Mouse (Mus musculus): ENCODE data around the gene 1700017D01Rik. TPM values are rescaled to one million over a fixed set of nuclear protein-coding genes. Genes with fewer than 3 reads are reported as not detected.
"Not testable (repeated sequence)": the region's sequence is repeated elsewhere in the genome, so short reads cannot be mapped to it uniquely, and the experiment has no call there.

1700017D01Rik gene
- polyA plus RNA-seq (2015; fragmentation: Nextera tagmentation; extraction: Ambion mirVana) = not detected in 2 replicates

GRCm38 (mm10) chr19:11130776-11131175 lies at the start of gene 1700017D01Rik:
TSS of gene 1700017D01Rik (minus strand) at chr19:11130876.
- H3K9ac ChIP-seq; H3K4me1 ChIP-seq (replicated peaks); H3K9me3 ChIP-seq (replicated peaks); ATAC-seq (ENCODE audit: insufficient read depth); H3K36me3 ChIP-seq (replicated peaks); H3K4me3 ChIP-seq (replicated peaks); H3K27me3 ChIP-seq; H3K27ac ChIP-seq (replicated peaks); H3K4me2 ChIP-seq: not testable (repeated sequence)
- 63% methylated on average over 8 of the region's 8 CpGs for WGBS (ENCODE audit: insufficient replicate concordance)

- no peak overlapping the region for H3K4me2 ChIP-seq
- 67% methylated on average over 2 of the region's 2 CpGs for WGBS (ENCODE audit: insufficient replicate concordance)
- H3K27me3 ChIP-seq = no peaks in the 10 kb centered on the region
- H3K36me3 ChIP-seq (replicated peaks) = no peaks in the 10 kb centered on the region
- no peak overlapping the region for H3K9ac ChIP-seq
- no peak for ATAC-seq (ENCODE audit: insufficient read depth)
- no peak overlapping the region for H3K27ac ChIP-seq (replicated peaks)
- H3K9me3 ChIP-seq (replicated peaks) = no peaks in the 10 kb centered on the region
- H3K4me1 ChIP-seq (replicated peaks) = no peaks in the 10 kb centered on the region
- no peak overlapping the region for H3K4me3 ChIP-seq (replicated peaks)
These were observed 46.8 kb upstream of the 1700017D01Rik start for GRCm38 (mm10) chr19:11177464-11177863.

GRCm38 (mm10) chr19:11165172-11165571 lies 34.5 kb upstream of the 1700017D01Rik start, which contains the start of gene 1700025F22Rik:
TSS of gene 1700025F22Rik (minus strand) at chr19:11165320.
- H3K9me3 ChIP-seq (replicated peaks) = no peaks in the 10 kb centered on the region
- H3K4me3 ChIP-seq (replicated peaks) = no peak within 1 kb of the TSS
- H3K36me3 ChIP-seq (replicated peaks) = no peaks in the 10 kb centered on the region
- WGBS (ENCODE audit: insufficient replicate concordance) = 25% methylated on average over 10 of the region's 10 CpGs
- H3K4me1 ChIP-seq (replicated peaks) = no peaks in the 10 kb centered on the region
- H3K9ac ChIP-seq = no peak within 1 kb of the TSS
- no peaks in the 10 kb centered on the region for H3K27me3 ChIP-seq
- no peak within 1 kb of the TSS for H3K4me2 ChIP-seq
- H3K27ac ChIP-seq (replicated peaks) = no peak within 1 kb of the TSS
- ATAC-seq (ENCODE audit: insufficient read depth) = no peak

DNA sequence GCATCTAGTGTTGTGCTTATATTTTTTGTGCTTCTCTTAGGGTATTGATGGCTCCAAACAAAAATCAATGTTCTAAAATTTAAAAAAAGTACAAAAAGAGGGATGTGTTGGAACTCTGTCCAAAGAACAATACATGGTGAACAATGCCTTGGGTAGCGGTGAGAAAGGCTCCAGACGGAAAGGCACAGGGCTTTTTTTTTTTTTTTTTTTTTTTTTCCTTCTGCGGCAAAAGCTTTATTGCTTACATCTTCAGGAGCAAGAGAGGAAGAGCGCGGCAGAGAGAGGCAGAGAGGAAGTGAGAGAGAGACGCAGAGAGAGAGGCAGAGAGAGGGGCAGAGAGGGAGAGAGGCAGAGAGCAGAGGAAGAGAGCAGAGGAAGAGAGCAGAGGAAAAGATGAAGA lies 27.2 kb upstream of the 1700017D01Rik start:
- H3K36me3 ChIP-seq (replicated peaks); H3K4me2 ChIP-seq; H3K27me3 ChIP-seq; ATAC-seq (ENCODE audit: insufficient read depth); H3K9me3 ChIP-seq (replicated peaks); H3K4me1 ChIP-seq (replicated peaks); H3K4me3 ChIP-seq (replicated peaks); H3K27ac ChIP-seq (replicated peaks); H3K9ac ChIP-seq: not testable (repeated sequence)
- WGBS (ENCODE audit: insufficient replicate concordance) = 70% methylated on average over 5 of the region's 6 CpGs

GRCm38 (mm10) chr19:11135336-11135735 lies 4.7 kb upstream of the 1700017D01Rik start:
- H3K27me3 ChIP-seq = no peaks in the 10 kb centered on the region
- WGBS (ENCODE audit: insufficient replicate concordance) = 38% methylated on average over 4 of the region's 4 CpGs
- H3K4me2 ChIP-seq = no peak overlapping the region
- H3K4me1 ChIP-seq (replicated peaks) = no peaks in the 10 kb centered on the region
- H3K36me3 ChIP-seq (replicated peaks) = no peaks in the 10 kb centered on the region
- no peaks in the 10 kb centered on the region for H3K9me3 ChIP-seq (replicated peaks)
- H3K4me3 ChIP-seq (replicated peaks) = no peak overlapping the region
- H3K9ac ChIP-seq = no peak overlapping the region
- ATAC-seq (ENCODE audit: insufficient read depth) = no peak
- no peak overlapping the region for H3K27ac ChIP-seq (replicated peaks)

DNA sequence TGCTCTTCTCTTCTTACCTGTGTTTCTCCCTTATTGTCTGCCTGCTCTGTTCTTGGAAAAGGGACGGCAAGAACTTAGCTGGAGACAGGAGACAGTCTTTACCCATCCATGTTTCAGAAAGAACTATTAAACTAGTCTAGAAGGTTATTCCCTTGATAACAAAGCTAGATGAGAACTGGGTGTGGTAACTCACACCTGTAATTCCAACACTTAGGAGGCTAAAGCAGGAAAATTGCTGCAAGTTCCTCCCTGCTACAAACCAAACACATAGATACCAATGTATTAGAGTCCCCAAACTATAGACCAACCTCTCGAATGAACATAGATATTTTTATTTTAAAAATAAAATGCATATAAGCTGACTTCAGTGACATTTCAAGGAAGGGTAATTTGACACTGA lies 4.2 kb upstream of the 1700017D01Rik start:
- no peak overlapping the region for H3K4me2 ChIP-seq
- no peak overlapping the region for H3K27ac ChIP-seq (replicated peaks)
- no peaks in the 10 kb centered on the region for H3K36me3 ChIP-seq (replicated peaks)
- no peak overlapping the region for H3K9ac ChIP-seq
- no peaks in the 10 kb centered on the region for H3K4me1 ChIP-seq (replicated peaks)
- no peaks in the 10 kb centered on the region for H3K9me3 ChIP-seq (replicated peaks)
- no peak for ATAC-seq (ENCODE audit: insufficient read depth)
- no peaks in the 10 kb centered on the region for H3K27me3 ChIP-seq
- 62% methylated on average over 2 of the region's 2 CpGs for WGBS (ENCODE audit: insufficient replicate concordance)
- no peak overlapping the region for H3K4me3 ChIP-seq (replicated peaks)

DNA sequence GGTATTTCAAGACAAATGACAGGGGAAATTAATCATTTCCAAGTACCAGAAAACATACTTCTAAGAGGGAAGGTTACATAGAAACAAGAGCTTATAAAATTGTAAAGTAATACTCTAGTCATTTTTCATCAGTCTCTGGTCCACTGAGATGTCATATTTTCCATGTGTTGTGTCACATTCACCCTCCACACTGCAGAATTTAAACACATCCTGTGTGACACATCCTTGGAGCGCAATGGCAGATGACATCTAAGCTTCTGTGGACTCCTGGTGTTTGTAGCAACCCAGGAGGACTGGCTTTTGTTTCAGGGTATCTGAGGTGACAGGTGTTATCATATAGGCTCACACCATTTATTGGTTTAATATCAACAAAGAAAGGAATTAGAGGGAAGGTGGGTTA lies 974 bp downstream of the 1700017D01Rik start:
- no peaks in the 10 kb centered on the region for H3K9me3 ChIP-seq (replicated peaks)
- no peaks in the 10 kb centered on the region for H3K27me3 ChIP-seq
- H3K4me3 ChIP-seq (replicated peaks) = no peak overlapping the region
- no peak overlapping the region for H3K4me2 ChIP-seq
- no peak overlapping the region for H3K27ac ChIP-seq (replicated peaks)
- no peaks in the 10 kb centered on the region for H3K4me1 ChIP-seq (replicated peaks)
- WGBS (ENCODE audit: insufficient replicate concordance) = 71% methylated on average over 1 of the region's 1 CpGs
- H3K9ac ChIP-seq = no peak overlapping the region
- no peaks in the 10 kb centered on the region for H3K36me3 ChIP-seq (replicated peaks)
- ATAC-seq (ENCODE audit: insufficient read depth) = no peak

GRCm38 (mm10) chr19:11121016-11121420 lies 9.7 kb downstream of the 1700017D01Rik start:
- not testable (repeated sequence) for H3K9ac ChIP-seq; H3K27me3 ChIP-seq; H3K27ac ChIP-seq (replicated peaks); H3K4me1 ChIP-seq (replicated peaks); H3K36me3 ChIP-seq (replicated peaks); H3K9me3 ChIP-seq (replicated peaks)
- 1% methylated on average over 17 of the region's 38 CpGs for WGBS (ENCODE audit: insufficient replicate concordance)
- H3K4me2 ChIP-seq = peak overlapping the region; percentile 40
- peak overlapping the region; percentile 32 for H3K4me3 ChIP-seq (replicated peaks)
- peak; percentile 99 for ATAC-seq (ENCODE audit: insufficient read depth)

DNA sequence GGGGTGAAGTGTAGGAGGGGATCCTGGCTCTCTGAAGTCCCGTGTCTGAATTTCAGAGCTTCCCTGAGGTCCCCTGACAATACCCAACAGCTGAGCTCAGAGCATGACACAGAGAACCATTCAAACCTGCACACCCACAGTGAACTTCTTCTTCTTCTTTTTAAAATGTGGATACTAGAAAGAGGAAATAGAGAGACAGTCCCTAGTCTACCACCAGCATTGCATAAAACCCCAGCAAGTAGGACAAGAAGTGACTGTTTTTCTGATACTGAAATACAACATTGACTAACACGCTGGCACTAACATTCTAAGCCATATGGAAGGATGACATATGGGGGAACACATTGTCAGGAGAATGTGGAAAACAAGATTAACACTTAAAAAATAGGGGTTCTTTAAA lies 11.3 kb downstream of the 1700017D01Rik start:
- H3K9me3 ChIP-seq (replicated peaks) = no peaks in the 10 kb centered on the region
- H3K9ac ChIP-seq = no peak overlapping the region
- H3K4me3 ChIP-seq (replicated peaks) = no peak overlapping the region
- no peak overlapping the region for H3K4me2 ChIP-seq
- H3K27me3 ChIP-seq = no peaks in the 10 kb centered on the region
- ATAC-seq (ENCODE audit: insufficient read depth) = no peak
- WGBS (ENCODE audit: insufficient replicate concordance) = 28% methylated on average over 2 of the region's 2 CpGs
- H3K27ac ChIP-seq (replicated peaks) = no peak overlapping the region
- H3K36me3 ChIP-seq (replicated peaks) = no peaks in the 10 kb centered on the region
- H3K4me1 ChIP-seq (replicated peaks) = no peaks in the 10 kb centered on the region

- H3K4me1 ChIP-seq (replicated peaks) = no peaks in the 10 kb centered on the region
These were observed 22.9 kb downstream of the 1700017D01Rik start for GRCm38 (mm10) chr19:11107746-11108145.

DNA sequence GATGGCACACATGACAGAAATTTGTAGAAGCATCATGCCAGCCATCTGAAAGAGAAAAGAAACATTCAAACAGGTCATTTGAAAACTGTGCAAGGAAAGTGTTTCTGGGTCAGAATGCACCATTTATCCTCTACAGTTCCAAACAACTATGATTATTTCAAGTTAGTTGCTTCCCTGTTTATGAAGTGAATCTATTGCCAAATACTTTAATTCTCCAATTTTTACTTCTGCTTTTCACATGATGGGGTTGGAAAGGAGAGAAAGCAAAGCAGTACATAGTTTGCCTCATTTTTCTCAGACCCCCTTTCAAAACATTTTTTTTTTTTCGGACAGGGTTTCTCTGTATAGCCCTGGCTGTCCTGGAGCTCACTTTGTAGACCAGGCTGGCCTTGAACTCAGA lies 28.8 kb downstream of the 1700017D01Rik start:
- no peak overlapping the region for H3K9ac ChIP-seq
- no peaks in the 10 kb centered on the region for H3K36me3 ChIP-seq (replicated peaks)
- H3K27ac ChIP-seq (replicated peaks) = no peak overlapping the region
- no peaks in the 10 kb centered on the region for H3K4me1 ChIP-seq (replicated peaks)
- ATAC-seq (ENCODE audit: insufficient read depth) = no peak
- H3K9me3 ChIP-seq (replicated peaks) = no peaks in the 10 kb centered on the region
- no peak overlapping the region for H3K4me2 ChIP-seq
- no peak overlapping the region for H3K4me3 ChIP-seq (replicated peaks)
- H3K27me3 ChIP-seq = no peaks in the 10 kb centered on the region
- WGBS (ENCODE audit: insufficient replicate concordance) = 32% methylated on average over 1 of the region's 1 CpGs

More at GRCm38 (mm10) chr19:11107746-11108145, 22.9 kb downstream of the 1700017D01Rik start:
- Histone ChIP-seq H3K27me3 (no peaks in the 10 kb centered on the region), H3K27ac (replicated peaks) (no peak overlapping the region), H3K9ac (no peak overlapping the region), H3K36me3 (replicated peaks) (no peaks in the 10 kb centered on the region), H3K9me3 (replicated peaks) (no peaks in the 10 kb centered on the region), H3K4me3 (replicated peaks) (no peak overlapping the region), H3K4me2 (no peak overlapping the region)
- 43% methylated on average over 3 of the region's 3 CpGs for whole genome bisulfite sequencing (ENCODE audit: insufficient replicate concordance)
- ATAC-seq (ENCODE audit: insufficient read depth) = no peak

- no peak overlapping the region for H3K27ac ChIP-seq (replicated peaks)
- no peaks in the 10 kb centered on the region for H3K27me3 ChIP-seq
- H3K4me3 ChIP-seq (replicated peaks) = no peak overlapping the region
- no peaks in the 10 kb centered on the region for H3K36me3 ChIP-seq (replicated peaks)
- no peak overlapping the region for H3K4me2 ChIP-seq
- no peaks in the 10 kb centered on the region for H3K9me3 ChIP-seq (replicated peaks)
- no peaks in the 10 kb centered on the region for H3K4me1 ChIP-seq (replicated peaks)
- H3K9ac ChIP-seq = no peak overlapping the region
- ATAC-seq (ENCODE audit: insufficient read depth) = no peak
- 46% methylated on average over 3 of the region's 3 CpGs for WGBS (ENCODE audit: insufficient replicate concordance)
These were observed 32.3 kb downstream of the 1700017D01Rik start for GRCm38 (mm10) chr19:11098401-11098800.
